Mouse (Mus musculus) embryonic facial prominence, embryonic 11.5 days (tissue): ENCODE results near the gene Mycbp. TPM values are rescaled to one million over a fixed set of nuclear protein-coding genes. Genes with fewer than 3 reads are reported as not detected.
A peak's percentile ranks its signal among the peaks of the same experiment; 100 is the strongest.

Experiments
- ATAC-seq: fragments of 200-750 bp; cut with Nextera tagmentation; replicated peaks from 2 replicates; pipeline ENCODE4 v1.8.0; 2017; ENCODE audit warnings: low read depth; ENCODE audit not compliant: insufficient number of reproducible peaks, low FRiP score, low TSS enrichment
- DNase-seq: peaks from one replicate; pipeline ENCODE4 v3.0.0-alpha.2; 2015; ENCODE audit warnings: low spot score
- H3K27ac ChIP-seq: fragments of 300-500 bp; sonication (generic); replicated peaks from 2 replicates; pipeline ENCODE4 v1.5.1; 2014; ENCODE audit warnings: mild to moderate bottlenecking, low read depth, low read length, control low read depth
- H3K27me3 ChIP-seq: fragments of 300-500 bp; sonication (generic); 2 replicates; pipeline ENCODE4 v1.6.1; 2014; ENCODE audit warnings: mild to moderate bottlenecking, low read length, moderate library complexity, mixed read lengths; ENCODE audit not compliant: control insufficient read depth, insufficient read depth
- H3K36me3 ChIP-seq: fragments of 300-500 bp; sonication (generic); replicated peaks from 2 replicates; pipeline ENCODE4 v1.6.1; 2014; ENCODE audit warnings: low read depth, mild to moderate bottlenecking, low read length, moderate library complexity, mixed read lengths; ENCODE audit not compliant: control insufficient read depth, insufficient read depth
- H3K4me1 ChIP-seq: fragments of 300-500 bp; sonication (generic); 2 replicates; pipeline ENCODE4 v1.6.1; 2014; ENCODE audit warnings: low read length, mixed read lengths; ENCODE audit not compliant: control insufficient read depth, insufficient read depth
- H3K4me2 ChIP-seq: fragments of 300-500 bp; sonication (generic); 2 replicates; pipeline ENCODE4 v1.6.1; 2014; ENCODE audit warnings: low read depth, mild to moderate bottlenecking, control low read depth, low read length, moderate library complexity
- H3K4me3 ChIP-seq: fragments of 300-500 bp; sonication (generic); 2 replicates; pipeline ENCODE4 v1.5.1; 2014; ENCODE audit warnings: low read depth, low read length, control low read depth
- H3K9ac ChIP-seq: fragments of 300-500 bp; sonication (generic); replicated peaks from 2 replicates; pipeline ENCODE4 v1.6.1; 2014; ENCODE audit warnings: mild to moderate bottlenecking, control low read depth, low read length
- H3K9me3 ChIP-seq: fragments of 300-500 bp; sonication (generic); replicated peaks from 2 replicates; pipeline ENCODE4 v1.6.1; 2016; ENCODE audit warnings: mild to moderate bottlenecking, low read length, inconsistent platforms, mixed read lengths; ENCODE audit not compliant: control insufficient read depth
- WGBS: fragments of 180-500 bp; shearing (Covaris S2); extraction: QIAGEN DNeasy Blood & Tissue Kit; methylation state at CpG from one replicate; pipeline ENCODE4 v1.1.7; 2014; 5-methylcytosine and 5-hydroxymethylcytosine counted together
- polyA plus RNA-seq: library from polyadenylated mRNA; unstranded; fragments of >200 nt; fragmentation: Nextera tagmentation; extraction: Ambion mirVana; gene quantifications from 2 replicates; pipeline ENCODE4 v1.2.1, GENCODE M21; 2014

Gene Mycbp
- polyA plus RNA-seq, 1 experiment from 2014 or later: 74.0 TPM

- WGBS: 15% methylated on average over 5 of the region's 5 CpGs
- Histone ChIP-seq H3K27me3 (no peaks in the 10 kb centered on the region), H3K9ac (no peak overlapping the region), H3K4me3 (no peak overlapping the region), H3K4me1 (no peaks in the 10 kb centered on the region), H3K4me2 (no peak overlapping the region), H3K27ac (no peak overlapping the region), H3K9me3 (no peaks in the 10 kb centered on the region), H3K36me3 (no peaks in the 10 kb centered on the region)
- DNase-seq (peak; percentile 73), ATAC-seq (no peak)
These were observed 5.9 kb upstream of the Mycbp start for GRCm38 (mm10) chr4:123898696-123899095.

- H3K36me3 ChIP-seq: no peaks in the 10 kb centered on the region
- DNase-seq: no peak
- H3K4me1 ChIP-seq: no peaks in the 10 kb centered on the region
- no peaks in the 10 kb centered on the region for H3K9me3 ChIP-seq
- no peak for ATAC-seq
- no peak overlapping the region for H3K4me2 ChIP-seq
- H3K27ac ChIP-seq: no peak overlapping the region
- WGBS: 79% methylated on average over 3 of the region's 3 CpGs
- H3K4me3 ChIP-seq: no peak overlapping the region
- no peaks in the 10 kb centered on the region for H3K27me3 ChIP-seq
- no peak overlapping the region for H3K9ac ChIP-seq
These were observed 1.2 kb upstream of the Mycbp start for GRCm38 (mm10) chr4:123903432-123903831.

DNA sequence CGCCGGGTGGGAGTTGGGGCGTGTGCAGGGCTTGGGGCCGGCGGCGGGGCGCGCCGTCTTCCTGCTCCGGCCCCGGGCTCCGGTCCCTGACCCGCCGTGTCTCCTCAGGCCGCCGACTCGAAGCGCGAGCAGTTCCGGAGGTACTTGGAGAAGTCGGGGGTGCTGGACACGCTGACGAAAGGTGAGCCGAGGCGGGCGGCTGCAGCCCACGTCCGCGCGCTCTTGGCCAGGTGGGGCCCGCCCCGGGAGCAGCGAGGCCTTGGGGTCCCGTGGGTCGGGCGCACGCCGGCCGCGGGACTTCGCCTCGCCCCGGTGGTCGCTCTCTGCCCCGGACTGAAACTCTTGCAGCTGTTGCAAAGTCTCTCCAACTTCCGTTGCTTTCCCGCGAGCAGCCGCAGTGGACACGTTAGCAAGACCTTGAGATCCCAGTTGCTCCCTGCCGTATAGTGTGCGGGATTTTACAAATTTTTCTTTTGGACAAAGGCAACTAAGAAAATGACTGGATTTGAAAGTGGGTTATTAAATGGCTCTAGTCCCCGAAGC, 565 bp downstream of the Mycbp start:
- peak overlapping the region; percentile 86 for H3K4me3 ChIP-seq
- no peaks in the 10 kb centered on the region for H3K36me3 ChIP-seq
- H3K9me3 ChIP-seq: no peaks in the 10 kb centered on the region
- DNase-seq (peak; percentile 43), ATAC-seq (no peak)
- peak overlapping the region; percentile 64 for H3K4me2 ChIP-seq
- peak overlapping the region; percentile 80 for H3K9ac ChIP-seq
- H3K27me3 ChIP-seq: no peaks in the 10 kb centered on the region
- no peaks in the 10 kb centered on the region for H3K4me1 ChIP-seq
- H3K27ac ChIP-seq: peak overlapping the region; percentile 70
- WGBS: under 1% methylated on average over 49 of the region's 53 CpGs

DNA sequence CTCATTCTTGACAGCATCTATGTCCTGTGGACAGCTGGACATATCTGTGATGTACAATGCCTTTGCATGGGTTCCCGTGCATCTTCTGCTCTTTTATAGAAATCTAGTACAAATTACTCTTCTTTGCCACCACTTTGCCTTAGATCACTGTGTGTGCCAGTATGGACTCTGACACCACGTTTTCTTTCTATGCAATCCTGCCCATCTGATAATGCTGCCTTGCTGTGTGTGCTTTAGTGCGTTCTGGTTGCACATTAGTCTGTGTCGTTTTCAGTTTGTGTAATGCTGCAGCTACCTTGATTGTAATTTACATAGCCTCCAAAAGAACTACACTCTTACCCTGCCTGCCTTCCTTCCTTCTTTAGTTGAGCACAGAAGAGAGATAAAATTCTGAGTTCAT, 6.9 kb downstream of the Mycbp start:
- H3K4me3 ChIP-seq: no peak overlapping the region
- WGBS: 89% methylated on average over 4 of the region's 4 CpGs
- no peaks in the 10 kb centered on the region for H3K9me3 ChIP-seq
- no peaks in the 10 kb centered on the region for H3K27me3 ChIP-seq
- no peaks in the 10 kb centered on the region; the same call in 1 of the 2 replicates for H3K36me3 ChIP-seq
- no peak overlapping the region for H3K27ac ChIP-seq
- DNase-seq (no peak), ATAC-seq (no peak)
- no peak overlapping the region for H3K9ac ChIP-seq
- no peak overlapping the region for H3K4me2 ChIP-seq
- no peaks in the 10 kb centered on the region for H3K4me1 ChIP-seq

DNA sequence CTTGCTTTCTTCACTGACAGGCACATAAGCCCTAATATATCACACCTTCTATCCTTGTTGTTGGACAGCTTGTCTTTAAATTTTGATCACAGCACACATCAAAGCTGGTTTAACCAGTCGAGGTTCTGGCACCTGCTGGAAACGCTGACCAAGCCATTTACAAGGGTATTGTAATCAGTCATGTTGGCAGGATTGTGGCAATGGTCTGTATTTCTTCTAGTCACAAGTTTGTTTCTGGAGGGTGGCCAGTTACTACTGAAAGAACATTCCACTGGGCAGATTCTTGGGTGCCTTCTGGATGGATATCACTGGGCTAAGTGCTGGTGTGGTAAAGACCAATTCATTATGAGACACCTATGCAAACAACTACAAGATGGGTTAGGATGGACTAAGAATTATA, 7.8 kb downstream of the Mycbp start:
- Histone ChIP-seq H3K9ac (no peak overlapping the region), H3K4me1 (no peaks in the 10 kb centered on the region), H3K4me2 (no peak overlapping the region), H3K36me3 (no peaks in the 10 kb centered on the region; the same call in 1 of the 2 replicates), H3K27me3 (no peaks in the 10 kb centered on the region), H3K4me3 (no peak overlapping the region), H3K9me3 (no peaks in the 10 kb centered on the region), H3K27ac (no peak overlapping the region)
- DNase-seq: no peak
- WGBS: 82% methylated on average over 2 of the region's 2 CpGs
- ATAC-seq: no peak

DNA sequence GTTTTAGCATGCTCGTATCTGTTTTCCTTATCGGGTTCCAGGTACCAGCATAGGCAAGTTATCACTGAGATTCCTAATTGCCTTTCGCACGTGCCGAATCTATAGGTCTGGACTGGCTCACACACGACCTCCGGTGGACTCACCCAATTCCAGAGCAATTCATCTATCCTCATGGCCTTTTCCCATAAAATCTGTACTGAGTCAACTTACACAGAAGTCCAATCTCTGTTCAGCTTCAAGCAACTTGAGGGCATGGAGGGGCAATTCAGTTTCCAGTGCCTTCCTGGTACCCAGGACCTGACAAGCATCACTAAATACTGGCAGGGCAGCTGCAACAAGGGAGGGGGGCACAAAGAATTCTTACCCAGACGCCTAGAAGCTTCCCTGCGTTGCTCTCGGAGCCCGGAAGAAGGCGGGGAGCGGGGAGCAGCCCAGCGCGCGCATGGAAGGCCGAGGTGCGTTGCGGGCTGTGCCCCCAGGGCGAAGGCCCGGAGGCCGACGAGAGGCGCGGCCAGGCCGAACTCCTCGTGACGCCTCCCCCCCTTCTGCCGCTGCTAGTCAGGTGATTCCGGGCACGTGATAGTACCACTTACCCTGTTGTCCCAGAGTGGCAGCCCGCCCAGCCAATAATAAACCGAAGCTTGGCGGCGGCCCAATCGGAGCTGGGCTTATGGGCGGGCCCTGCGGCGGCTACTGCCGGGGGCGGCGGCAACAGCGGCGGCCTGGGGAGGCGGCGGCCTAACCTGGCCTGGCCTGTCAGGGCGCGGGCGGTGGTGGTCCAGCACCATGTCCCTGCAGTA, 12.3 kb downstream of the Mycbp start, which contains the start of gene Rragc:
Gene Rragc, plus strand, starts transcription at position 699 of the 800 bp plus-strand sequence.
- peak within 1 kb of the TSS; percentile 85 for H3K9ac ChIP-seq
- ATAC-seq: peak; percentile 99
- peak within 1 kb of the TSS; percentile 57 for H3K27ac ChIP-seq
- H3K4me3 ChIP-seq: peak within 1 kb of the TSS; percentile 96
- WGBS: under 1% methylated on average over 46 of the region's 49 CpGs
- peak within 1 kb of the TSS; percentile 84 for H3K4me2 ChIP-seq
- H3K4me1 ChIP-seq: no peaks in the 10 kb centered on the region
- no peaks in the 10 kb centered on the region for H3K27me3 ChIP-seq
- no peaks in the 10 kb centered on the region; the same call in 1 of the 2 replicates for H3K36me3 ChIP-seq
- no peaks in the 10 kb centered on the region for H3K9me3 ChIP-seq
- peak; percentile 99 for DNase-seq

DNA sequence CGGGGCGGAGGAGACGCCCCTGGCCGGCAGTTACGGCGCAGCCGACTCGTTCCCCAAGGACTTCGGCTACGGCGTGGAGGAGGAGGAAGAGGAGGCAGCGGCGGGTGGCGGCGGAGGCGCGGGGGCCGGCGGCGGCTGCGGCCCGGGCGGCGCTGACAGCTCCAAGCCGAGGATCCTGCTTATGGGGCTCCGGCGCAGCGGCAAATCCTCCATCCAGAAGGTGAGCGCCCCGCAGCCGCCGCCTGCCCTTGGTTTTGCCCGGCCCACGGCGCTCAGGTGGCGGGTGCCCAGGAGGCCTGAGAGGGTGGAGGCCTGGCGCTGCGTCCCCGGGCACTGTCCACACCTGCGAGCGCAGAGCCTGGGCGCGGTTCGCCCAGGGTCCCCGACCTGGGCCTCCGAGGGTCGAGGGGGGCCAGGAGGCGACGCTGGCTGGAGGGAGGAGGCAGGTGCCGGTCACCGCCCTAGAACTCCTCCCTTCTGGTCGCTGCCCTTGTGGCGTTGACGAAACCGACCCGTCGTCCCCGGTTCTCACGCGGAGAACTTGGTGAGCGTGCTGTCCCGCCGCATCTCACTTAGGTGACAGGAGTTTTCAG, 13.0 kb downstream of the Mycbp start, which contains the start of gene 4930535I16Rik:
Gene 4930535I16Rik, minus strand, starts transcription at position 475 of the 593 bp plus-strand sequence.
- Histone ChIP-seq H3K4me1 (no peaks in the 10 kb centered on the region), H3K27me3 (no peaks in the 10 kb centered on the region), H3K9me3 (no peaks in the 10 kb centered on the region), H3K4me2 (peak within 1 kb of the TSS; percentile 84), H3K27ac (peak within 1 kb of the TSS; percentile 57), H3K36me3 (no peaks in the 10 kb centered on the region; the same call in 1 of the 2 replicates), H3K4me3 (peak within 1 kb of the TSS; percentile 96), H3K9ac (peak within 1 kb of the TSS; percentile 85)
- peak; percentile 70 for ATAC-seq
- peak; percentile 34 for DNase-seq
- 0% methylated on average over 47 of the region's 63 CpGs for WGBS
